Mouse (Mus musculus): ENCODE results near the gene Arl11. TPM values are rescaled to one million over a fixed set of nuclear protein-coding genes. Genes with fewer than 3 reads are reported as not detected.
"Not testable (repeated sequence)": the region's sequence is repeated elsewhere in the genome, so short reads cannot be mapped to it uniquely, and the experiment has no call there.

Arl11 gene
- polyA plus RNA-seq, 1 experiment from 2014 or later: not detected

DNA sequence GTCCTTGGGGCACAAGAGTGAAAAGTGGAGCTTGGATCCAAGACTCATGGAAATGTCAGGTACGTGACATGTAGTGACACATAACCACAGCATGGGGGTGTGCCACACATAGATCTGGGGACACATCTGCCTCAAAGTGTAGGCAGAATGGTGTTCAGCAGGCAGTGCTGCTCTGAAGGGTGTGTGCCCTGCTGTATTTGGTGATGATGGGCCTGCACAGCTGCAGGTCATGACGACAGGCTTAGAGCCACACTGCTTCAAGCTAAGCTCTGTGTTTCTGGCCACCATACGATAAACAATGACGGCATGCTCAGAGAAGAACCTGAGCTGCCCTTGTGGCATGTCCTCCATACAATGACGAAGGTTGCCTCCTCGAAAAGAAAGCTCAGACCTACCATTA lies 9.7 kb upstream of the Arl11 start:
- H3K27me3 ChIP-seq: peaks cover 3% of the 10 kb centered on the region
- ChIA-PET POLR2A (no interaction called here), CTCF (interaction anchor here (1.4 kb wide), 1 partner anchor 500 kb away, joined by 3 read pairs; no protein-coding TSS in a partner anchor)
- no peak for DNase-seq (ENCODE audit: low read depth, low spot score)
- no peak for ATAC-seq
- TF ChIP-seq CTCF (IDR thresholded peaks at IDR 0.05): no peak
- in situ Hi-C loops (cut with MboI; ENCODE audit: low pct_unique_long_range_greater_than_20kb): loop anchor here (5.0 kb wide), 1 partner anchor 503 kb away; no protein-coding TSS in a partner anchor

DNA sequence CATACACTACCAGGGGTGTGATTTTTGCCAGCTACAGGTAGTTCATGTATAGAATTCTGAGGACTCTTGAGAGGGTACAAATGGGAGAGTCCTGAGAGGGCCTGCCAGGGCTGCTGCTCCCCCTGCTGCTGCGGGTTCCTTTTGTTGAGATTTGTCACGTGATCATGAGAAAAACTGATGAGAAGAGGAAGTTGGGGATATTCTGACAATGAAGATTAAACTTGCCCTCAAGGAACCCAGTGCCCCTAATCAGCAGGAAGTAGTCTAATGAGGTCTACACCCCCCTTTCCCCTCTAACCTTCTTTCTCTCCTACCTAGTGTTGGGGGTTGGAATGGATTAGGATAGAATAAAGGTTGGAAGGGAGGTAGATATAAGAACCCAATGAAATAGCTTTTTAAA lies 8.2 kb upstream of the Arl11 start:
- H3K27me3 ChIP-seq: no peaks in the 10 kb centered on the region
- ATAC-seq (no peak), DNase-seq (ENCODE audit: low read depth, low spot score) (no peak)
- TF ChIP-seq CTCF (IDR thresholded peaks at IDR 0.05): no peak
- in situ Hi-C loops (cut with MboI; ENCODE audit: low pct_unique_long_range_greater_than_20kb): no loop called here
- ChIA-PET CTCF (no interaction called here), POLR2A (no interaction called here)

GRCm38 (mm10) chr14:61302428-61302827 lies 7.1 kb upstream of the Arl11 start:
- in situ Hi-C loops (cut with MboI; ENCODE audit: low pct_unique_long_range_greater_than_20kb): no loop called here
- no peaks in the 10 kb centered on the region for H3K27me3 ChIP-seq
- DNase-seq (ENCODE audit: low read depth, low spot score): no peak
- no peak for ATAC-seq
- no peak for TF ChIP-seq CTCF (IDR thresholded peaks at IDR 0.05)
- CTCF ChIA-PET: interaction anchor here (0.8 kb wide), 1 partner anchor 60 kb away, joined by 5 read pairs; no protein-coding TSS in a partner anchor
- POLR2A ChIA-PET: no interaction called here

GRCm38 (mm10) chr14:61303969-61304609 lies 5.5 kb upstream of the Arl11 start:
- CTCF ChIA-PET: interaction anchor here (0.8 to 1.4 kb wide), 2 partner anchors 10 to 12 kb away, joined by 3 to 6 read pairs; no protein-coding TSS in a partner anchor
- POLR2A ChIA-PET: no interaction called here

GRCm38 (mm10) chr14:61310036-61310772 lies 651 bp downstream of the Arl11 start:
- ChIA-PET CTCF (interaction anchor here (1.4 kb wide), 1 partner anchor 13 kb away, joined by 3 read pairs; no protein-coding TSS in a partner anchor), POLR2A (interaction anchor here (0.6 kb wide), 2 partner anchors 10 to 126 kb away, joined by 3 to 4 read pairs; no protein-coding TSS in a partner anchor)
- in situ Hi-C loops (cut with MboI; ENCODE audit: low pct_unique_long_range_greater_than_20kb): no loop called here
- TF ChIP-seq CTCF (IDR thresholded peaks at IDR 0.05): no peak
- ATAC-seq (no peak), DNase-seq (ENCODE audit: low read depth, low spot score) (no peak)
- no peaks in the 10 kb centered on the region for H3K27me3 ChIP-seq

More at GRCm38 (mm10) chr14:61303969-61304609, 5.5 kb upstream of the Arl11 start:
- no peak for ATAC-seq
- in situ Hi-C loops (cut with MboI; ENCODE audit: low pct_unique_long_range_greater_than_20kb): no loop called here
- no peaks in the 10 kb centered on the region for H3K27me3 ChIP-seq
- TF ChIP-seq CTCF (IDR thresholded peaks at IDR 0.05): no peak
- no peak for DNase-seq (ENCODE audit: low read depth, low spot score)

DNA sequence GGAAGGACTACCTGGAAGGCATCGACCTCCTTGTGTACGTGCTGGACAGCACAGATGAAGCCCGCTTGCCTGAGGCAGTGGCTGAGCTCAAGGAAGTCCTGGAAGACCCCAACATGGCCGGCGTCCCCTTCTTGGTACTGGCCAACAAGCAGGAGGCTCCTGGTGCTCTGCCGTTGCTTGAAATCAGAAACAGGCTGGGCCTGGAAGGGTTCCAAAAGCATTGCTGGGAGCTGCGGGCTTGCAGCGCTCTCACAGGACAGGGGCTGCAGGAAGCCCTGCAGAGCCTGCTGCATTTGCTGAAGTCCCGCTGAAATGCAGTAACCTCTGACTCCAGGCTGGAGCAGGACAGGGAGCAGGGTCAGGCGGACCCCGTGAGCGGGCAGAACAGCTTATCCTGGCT lies 1.4 kb downstream of the Arl11 start:
- H3K27me3 ChIP-seq: no peaks in the 10 kb centered on the region
- no peak for ATAC-seq
- DNase-seq (ENCODE audit: low read depth, low spot score): no peak
- POLR2A ChIA-PET: no interaction called here
- TF ChIP-seq CTCF (IDR thresholded peaks at IDR 0.05): no peak
- CTCF ChIA-PET: interaction anchor here (1.4 kb wide), 1 partner anchor 12 kb away, joined by 3 read pairs; no protein-coding TSS in a partner anchor
- in situ Hi-C loops (cut with MboI; ENCODE audit: low pct_unique_long_range_greater_than_20kb): no loop called here

GRCm38 (mm10) chr14:61316861-61317260 lies 7.3 kb downstream of the Arl11 start:
- TF ChIP-seq CTCF (IDR thresholded peaks at IDR 0.05): no peak
- in situ Hi-C loops (cut with MboI; ENCODE audit: low pct_unique_long_range_greater_than_20kb): no loop called here
- peak; percentile 12 for ATAC-seq
- no peak for DNase-seq (ENCODE audit: low read depth, low spot score)
- no peaks in the 10 kb centered on the region for H3K27me3 ChIP-seq
- ChIA-PET POLR2A (no interaction called here), CTCF (interaction anchor here (0.7 to 2.8 kb wide), 4 partner anchors 10 to 40 kb away, joined by 4 to 12 read pairs (median 6); no protein-coding TSS in a partner anchor)

DNA sequence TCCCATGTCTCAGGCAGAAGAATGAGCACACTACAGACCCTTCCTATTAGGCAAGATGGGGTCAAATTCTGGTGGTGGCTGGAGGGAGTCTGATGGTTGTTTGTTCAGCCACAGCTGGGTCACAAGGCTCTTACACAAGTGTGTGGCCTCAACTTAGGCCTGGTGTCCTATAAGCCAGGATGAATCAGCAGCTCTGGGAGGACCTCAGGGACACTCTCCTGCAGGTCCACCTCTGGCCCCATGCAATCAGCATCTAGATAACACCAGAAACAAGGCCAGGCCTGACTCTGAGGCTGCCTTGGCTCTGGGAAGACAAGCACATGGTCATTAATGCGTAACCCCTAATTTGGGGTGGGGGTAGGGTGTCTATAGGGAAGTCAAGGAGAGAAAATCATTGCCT lies 11.2 kb downstream of the Arl11 start:
- POLR2A ChIA-PET: interaction anchor here (0.6 kb wide), 1 partner anchor 222 kb away, joined by 3 read pairs; no protein-coding TSS in a partner anchor
- ATAC-seq (no peak), DNase-seq (ENCODE audit: low read depth, low spot score) (no peak)
- in situ Hi-C loops (cut with MboI; ENCODE audit: low pct_unique_long_range_greater_than_20kb): no loop called here
- CTCF ChIA-PET: interaction anchor here (1.5 kb wide), 1 partner anchor 26 kb away, joined by 5 read pairs; no protein-coding TSS in a partner anchor
- TF ChIP-seq CTCF (IDR thresholded peaks at IDR 0.05): no peak
- no peaks in the 10 kb centered on the region for H3K27me3 ChIP-seq

GRCm38 (mm10) chr14:61321200-61321599 lies 11.6 kb downstream of the Arl11 start:
- DNase-seq (ENCODE audit: low read depth, low spot score): no peak
- POLR2A ChIA-PET: no interaction called here
- no peak for TF ChIP-seq CTCF (IDR thresholded peaks at IDR 0.05)
- CTCF ChIA-PET: interaction anchor here (0.8 kb wide), 1 partner anchor 177 kb away, joined by 3 read pairs; no protein-coding TSS in a partner anchor
- no peaks in the 10 kb centered on the region for H3K27me3 ChIP-seq
- in situ Hi-C loops (cut with MboI; ENCODE audit: low pct_unique_long_range_greater_than_20kb): no loop called here
- no peak for ATAC-seq

GRCm38 (mm10) chr14:61322740-61323139 lies 13.2 kb downstream of the Arl11 start:
- in situ Hi-C loops (cut with MboI; ENCODE audit: low pct_unique_long_range_greater_than_20kb): no loop called here
- no peak for DNase-seq (ENCODE audit: low read depth, low spot score)
- ChIA-PET POLR2A (no interaction called here), CTCF (interaction anchor here (1.1 kb wide), 1 partner anchor 12 kb away, joined by 3 read pairs; no protein-coding TSS in a partner anchor)
- no peak for ATAC-seq
- TF ChIP-seq CTCF (IDR thresholded peaks at IDR 0.05): no peak
- H3K27me3 ChIP-seq: no peaks in the 10 kb centered on the region

- CTCF ChIA-PET; POLR2A ChIA-PET; DNase-seq (ENCODE audit: low read depth, low spot score); ATAC-seq; in situ Hi-C loops (cut with MboI; ENCODE audit: low pct_unique_long_range_greater_than_20kb); H3K27me3 ChIP-seq: not testable (repeated sequence)
- peak; percentile 65 for TF ChIP-seq CTCF (IDR thresholded peaks at IDR 0.05)
Observed at GRCm38 (mm10) chr14:61327007-61327406, 17.5 kb downstream of the Arl11 start.
